Mouse (Mus musculus): ENCODE measurements around the gene Mast1. TPM values are rescaled to one million over a fixed set of nuclear protein-coding genes. Genes with fewer than 3 reads are reported as not detected.
"Not testable (repeated sequence)": the region's sequence is repeated elsewhere in the genome, so short reads cannot be mapped to it uniquely, and the experiment has no call there.

Gene Mast1
- polyA plus RNA-seq, 1 experiment, result not detected

DNA sequence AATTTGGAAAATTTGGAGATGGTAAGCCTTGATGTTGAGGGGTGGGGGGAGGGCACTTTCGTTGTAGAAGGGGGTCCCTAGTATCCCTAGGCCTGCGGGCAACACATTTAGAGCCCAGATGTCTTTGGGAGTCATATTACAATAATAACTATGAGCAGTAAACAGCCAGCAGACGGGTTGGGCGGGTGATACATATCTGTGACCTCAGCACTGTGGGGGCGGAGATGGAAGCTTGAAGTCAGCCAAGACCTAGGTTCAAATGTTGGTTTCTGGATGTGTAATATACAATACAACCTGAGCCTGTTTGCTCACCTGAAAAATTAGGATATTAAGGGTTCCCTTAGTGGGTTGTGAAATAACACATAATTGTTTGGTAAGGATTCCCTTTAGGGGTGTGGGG, 27.2 kb downstream of the Mast1 start:
- H3ac ChIP-seq (ENCODE audit: control insufficient read depth, insufficient read length), result no peak overlapping the region
- no peaks in the 10 kb centered on the region for H3K27me3 ChIP-seq (ENCODE audit: control insufficient read depth, insufficient read depth, insufficient read length)
- H3K36me3 ChIP-seq (ENCODE audit: control insufficient read depth, insufficient read depth), result no peaks in the 10 kb centered on the region
- TF ChIP-seq MYOD1 (IDR thresholded peaks at IDR 0.05; ENCODE audit: control insufficient read depth in 1 of 3, insufficient read length in 2 of 3, low read depth in 2 of 3) (no peak), SRF (IDR thresholded peaks at IDR 0.05; ENCODE audit: control insufficient read depth, insufficient read length, low read depth) (no peak), E2F4 (IDR thresholded peaks at IDR 0.05; ENCODE audit: insufficient read depth) (no peak), POLR2AphosphoS2 (IDR thresholded peaks at IDR 0.05; ENCODE audit: insufficient read length, low read depth) (no peak), TCF3 (IDR thresholded peaks at IDR 0.05; ENCODE audit: insufficient read length, low read depth) (no peak), TCF12 (IDR thresholded peaks at IDR 0.05; ENCODE audit: insufficient read depth, poor library complexity, severe bottlenecking) (no peak), POLR2A (IDR thresholded peaks at IDR 0.05; ENCODE audit: insufficient read length, low read depth) (no peak), REST (IDR thresholded peaks at IDR 0.05; ENCODE audit: insufficient read depth, insufficient read length) (no peak), CEBPB (IDR thresholded peaks at IDR 0.05; ENCODE audit: insufficient read depth, poor library complexity, severe bottlenecking) (no peak), MYOG (IDR thresholded peaks at IDR 0.05; ENCODE audit: control insufficient read depth in 1 of 3, insufficient read depth in 1 of 3, insufficient read length in 2 of 3, low read depth in 2 of 3) (no peak), MAX (IDR thresholded peaks at IDR 0.05; ENCODE audit: low read depth) (no peak), USF1 (IDR thresholded peaks at IDR 0.05; ENCODE audit: low read depth) (no peak)
- H3K4me3 ChIP-seq, result no peak overlapping the region
- H3K79me2 ChIP-seq (ENCODE audit: control insufficient read depth, insufficient read depth), result no peaks in the 10 kb centered on the region
- peak overlapping the region; percentile 83 for H3K4me2 ChIP-seq (ENCODE audit: low read depth)

DNA sequence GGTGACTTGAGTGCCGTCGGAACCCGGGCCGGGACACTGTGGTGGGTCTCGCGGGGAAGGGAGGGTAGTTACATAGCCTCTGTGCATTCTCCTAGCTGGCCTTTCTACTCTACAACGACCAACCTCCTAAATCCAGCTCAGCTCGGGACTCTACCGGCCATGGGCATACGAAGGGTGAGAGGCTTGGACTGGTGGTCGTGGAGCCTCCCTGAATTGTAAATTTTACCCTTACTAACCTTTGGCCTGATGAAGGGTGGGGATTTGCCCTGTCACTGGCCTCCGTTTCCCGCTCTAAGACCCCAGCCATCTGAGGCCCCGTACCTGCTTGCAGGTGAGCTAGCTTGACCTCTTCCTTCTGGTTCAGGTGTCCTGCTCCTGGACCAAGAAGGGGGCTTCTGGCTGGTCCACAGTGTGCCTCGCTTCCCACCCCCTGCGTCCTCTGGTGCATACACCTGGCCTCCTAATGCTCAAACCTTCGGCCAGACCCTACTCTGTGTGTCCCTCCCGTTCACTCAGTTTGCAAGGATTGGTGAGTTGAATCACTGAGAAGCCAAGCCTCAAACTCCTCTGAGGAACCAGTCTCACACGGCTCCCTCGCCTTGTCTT, 27.9 kb downstream of the Mast1 start:
- H3K79me2 ChIP-seq (ENCODE audit: control insufficient read depth, insufficient read depth), result no peaks in the 10 kb centered on the region
- H3K4me2 ChIP-seq (ENCODE audit: low read depth), result peak overlapping the region; percentile 83
- H3K4me3 ChIP-seq, result peak overlapping the region; percentile 42
- TF ChIP-seq TCF12 (IDR thresholded peaks at IDR 0.05; ENCODE audit: insufficient read depth, poor library complexity, severe bottlenecking) (no peak), POLR2A (IDR thresholded peaks at IDR 0.05; ENCODE audit: insufficient read length, low read depth) (no peak), CEBPB (IDR thresholded peaks at IDR 0.05; ENCODE audit: insufficient read depth, poor library complexity, severe bottlenecking) (no peak), TCF3 (IDR thresholded peaks at IDR 0.05; ENCODE audit: insufficient read length, low read depth) (no peak), SRF (IDR thresholded peaks at IDR 0.05; ENCODE audit: control insufficient read depth, insufficient read length, low read depth) (no peak), POLR2AphosphoS2 (IDR thresholded peaks at IDR 0.05; ENCODE audit: insufficient read length, low read depth) (no peak), MAX (IDR thresholded peaks at IDR 0.05; ENCODE audit: low read depth) (no peak), MYOG (IDR thresholded peaks at IDR 0.05; ENCODE audit: control insufficient read depth in 1 of 3, insufficient read depth in 1 of 3, insufficient read length in 2 of 3, low read depth in 2 of 3) (no peak), E2F4 (IDR thresholded peaks at IDR 0.05; ENCODE audit: insufficient read depth) (no peak), MYOD1 (IDR thresholded peaks at IDR 0.05; ENCODE audit: control insufficient read depth in 1 of 3, insufficient read length in 2 of 3, low read depth in 2 of 3) (no peak)
- H3K27me3 ChIP-seq (ENCODE audit: control insufficient read depth, insufficient read depth, insufficient read length), result no peaks in the 10 kb centered on the region
- no peaks in the 10 kb centered on the region for H3K36me3 ChIP-seq (ENCODE audit: control insufficient read depth, insufficient read depth)
- no peak overlapping the region for H3ac ChIP-seq (ENCODE audit: control insufficient read depth, insufficient read length)

DNA sequence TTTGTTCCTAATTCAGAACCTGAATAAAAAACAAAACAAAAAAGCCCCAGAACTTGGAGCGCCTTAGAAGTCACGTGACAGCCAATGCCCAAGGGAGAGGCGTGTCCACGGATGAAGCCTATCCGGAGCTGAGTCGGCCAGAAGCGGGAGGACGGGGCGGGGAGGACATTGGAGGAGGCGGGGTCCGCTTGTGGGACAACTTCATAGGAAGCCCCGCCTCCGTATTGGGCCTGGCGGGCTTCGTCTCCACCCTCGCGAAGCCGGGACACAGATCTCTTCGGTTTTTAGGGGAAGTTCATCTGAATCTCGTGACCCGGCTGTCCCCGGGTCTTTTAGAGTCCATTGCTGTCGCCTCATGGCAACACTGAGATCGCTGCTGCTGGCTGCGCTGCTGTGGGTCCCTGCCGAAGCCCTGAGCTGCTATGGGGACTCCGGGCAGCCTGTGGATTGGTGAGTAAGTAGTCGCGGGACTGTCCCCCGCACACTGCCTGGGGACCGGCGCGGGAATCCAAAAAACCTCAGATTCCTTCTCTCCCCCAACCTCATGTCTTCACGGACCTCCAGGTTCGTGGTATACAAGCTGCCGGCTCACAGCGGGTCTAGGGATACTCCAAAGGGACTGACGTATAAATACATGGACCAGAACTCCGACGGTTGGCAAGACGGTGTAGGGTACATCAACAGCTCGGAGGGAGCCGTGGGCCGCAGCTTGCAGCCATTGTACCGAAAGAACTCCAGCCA, 28.6 kb downstream of the Mast1 start, which contains the start of gene Dnase2a:
Gene Dnase2a (plus strand): TSS at position 140 of the 741 bp plus-strand sequence.
- H3K36me3 ChIP-seq (ENCODE audit: control insufficient read depth, insufficient read depth), result no peaks in the 10 kb centered on the region
- H3K4me2 ChIP-seq (ENCODE audit: low read depth), result peak within 1 kb of the TSS; percentile 100
- no peaks in the 10 kb centered on the region for H3K27me3 ChIP-seq (ENCODE audit: control insufficient read depth, insufficient read depth, insufficient read length)
- no peak within 1 kb of the TSS for H3ac ChIP-seq (ENCODE audit: control insufficient read depth, insufficient read length)
- no peaks in the 10 kb centered on the region for H3K79me2 ChIP-seq (ENCODE audit: control insufficient read depth, insufficient read depth)
- TF ChIP-seq POLR2AphosphoS2 (IDR thresholded peaks at IDR 0.05; ENCODE audit: insufficient read length, low read depth) (peak; percentile 29), CEBPB (IDR thresholded peaks at IDR 0.05; ENCODE audit: insufficient read depth, poor library complexity, severe bottlenecking) (no peak), USF1 (IDR thresholded peaks at IDR 0.05; ENCODE audit: low read depth) (peak; percentile 95), POLR2A (IDR thresholded peaks at IDR 0.05; ENCODE audit: insufficient read length, low read depth) (peak; percentile 57), MYOD1 (IDR thresholded peaks at IDR 0.05; ENCODE audit: control insufficient read depth in 1 of 3, insufficient read length in 2 of 3, low read depth in 2 of 3) (no peak), TCF12 (IDR thresholded peaks at IDR 0.05; ENCODE audit: insufficient read depth, poor library complexity, severe bottlenecking) (no peak), E2F4 (IDR thresholded peaks at IDR 0.05; ENCODE audit: insufficient read depth) (no peak), SRF (IDR thresholded peaks at IDR 0.05; ENCODE audit: control insufficient read depth, insufficient read length, low read depth) (no peak), MYOG (IDR thresholded peaks at IDR 0.05; ENCODE audit: control insufficient read depth in 1 of 3, insufficient read depth in 1 of 3, insufficient read length in 2 of 3, low read depth in 2 of 3) (no peak), TCF3 (IDR thresholded peaks at IDR 0.05; ENCODE audit: insufficient read length, low read depth) (no peak), REST (IDR thresholded peaks at IDR 0.05; ENCODE audit: insufficient read depth, insufficient read length) (no peak), MAX (IDR thresholded peaks at IDR 0.05; ENCODE audit: low read depth) (no peak)
- H3K4me3 ChIP-seq, result peak within 1 kb of the TSS; percentile 42

DNA sequence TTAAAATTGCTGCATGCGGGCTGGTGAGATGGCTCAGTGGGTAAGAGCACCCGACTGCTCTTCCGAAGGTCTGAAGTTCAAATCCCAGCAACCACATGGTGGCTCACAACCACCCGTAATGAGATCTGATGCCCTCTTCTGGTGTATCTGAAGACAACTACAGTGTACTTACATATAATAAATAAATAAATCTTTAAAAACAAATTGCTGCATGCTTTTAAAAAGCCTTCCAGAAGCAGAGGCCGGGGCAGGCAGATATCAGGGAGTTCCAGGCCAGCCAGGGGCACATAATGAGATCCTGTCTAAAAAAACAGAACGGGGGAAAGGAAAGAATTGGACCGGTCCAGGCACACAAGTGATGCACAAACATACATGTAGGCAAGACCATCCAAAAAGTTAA, 29.2 kb downstream of the Mast1 start:
- Histone ChIP-seq H3K4me3 (peak overlapping the region; percentile 42), H3K4me2 (ENCODE audit: low read depth) (peak overlapping the region; percentile 100)
- H3K36me3 ChIP-seq (ENCODE audit: control insufficient read depth, insufficient read depth); H3K27me3 ChIP-seq (ENCODE audit: control insufficient read depth, insufficient read depth, insufficient read length); H3ac ChIP-seq (ENCODE audit: control insufficient read depth, insufficient read length); H3K79me2 ChIP-seq (ENCODE audit: control insufficient read depth, insufficient read depth): not testable (repeated sequence)
